Mouse (Mus musculus): ENCODE measurements around the gene Hoxb6.

Gene Hoxb6

DNA sequence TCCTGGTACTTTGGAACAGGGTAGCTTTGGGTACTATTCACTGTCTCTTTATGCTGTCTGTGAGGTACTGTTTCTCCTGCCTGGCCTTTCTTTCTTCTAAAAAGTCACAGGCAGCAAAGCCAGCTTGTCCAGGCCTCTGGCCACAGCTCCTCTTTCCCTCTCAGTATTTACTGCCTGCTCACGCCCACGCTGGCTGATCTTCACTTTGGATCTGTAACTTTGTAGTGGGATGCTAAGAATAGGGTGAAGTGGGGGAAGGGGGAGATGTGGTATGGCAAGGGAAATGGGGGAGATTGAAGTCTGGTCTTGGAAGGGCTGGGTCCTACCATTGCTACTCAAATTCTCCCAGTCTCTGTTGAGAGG lies 41.7 kb downstream of the Hoxb6 start:
- in situ Hi-C loops (cut with MboI, MseI) = no loop called here

DNA sequence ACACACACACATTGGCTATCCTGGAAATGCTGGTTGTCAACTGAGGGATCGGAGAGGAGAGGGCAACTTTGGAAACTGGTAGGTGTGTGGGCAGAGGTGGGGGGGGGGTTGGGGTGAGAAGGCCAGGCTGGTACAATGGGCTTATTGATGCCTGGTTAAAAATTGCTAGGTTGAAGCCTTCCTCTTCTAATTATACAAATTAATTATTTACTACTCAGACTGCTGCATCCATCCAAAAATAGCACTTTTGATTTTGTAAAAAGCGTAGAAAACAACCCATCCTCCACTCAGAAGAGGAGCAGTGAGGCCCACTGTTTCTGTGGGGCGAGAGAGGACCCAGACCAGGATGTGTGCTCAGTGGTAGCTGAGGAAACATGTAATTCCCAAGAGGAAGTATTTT lies 42.7 kb downstream of the Hoxb6 start:
- in situ Hi-C loops (cut with MboI, MseI) = no loop called here

GRCm38 (mm10) chr11:96336597-96336996 lies 44.3 kb downstream of the Hoxb6 start:
- in situ Hi-C loops (cut with MboI, MseI) = no loop called here

DNA sequence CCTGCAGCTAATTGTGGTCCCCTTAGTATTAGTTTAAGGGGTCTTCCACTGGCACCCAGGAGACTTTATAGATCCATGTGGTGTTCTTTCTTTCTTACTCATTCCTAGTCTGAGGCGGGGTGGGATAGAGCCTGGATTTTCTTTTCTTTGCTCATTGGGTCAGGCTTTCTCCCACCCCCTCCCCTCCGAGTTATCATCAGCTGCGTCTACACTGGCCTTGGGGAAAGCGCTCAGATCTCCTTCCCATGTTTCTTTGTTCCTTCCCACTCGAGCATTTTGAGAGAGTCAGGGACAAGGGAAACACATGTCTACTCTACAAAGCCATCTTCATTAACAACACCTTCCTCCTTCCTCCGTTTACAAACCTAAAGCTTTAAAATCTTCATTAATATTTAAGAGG lies 44.8 kb downstream of the Hoxb6 start:
- in situ Hi-C loops (cut with MboI, MseI) = no loop called here

DNA sequence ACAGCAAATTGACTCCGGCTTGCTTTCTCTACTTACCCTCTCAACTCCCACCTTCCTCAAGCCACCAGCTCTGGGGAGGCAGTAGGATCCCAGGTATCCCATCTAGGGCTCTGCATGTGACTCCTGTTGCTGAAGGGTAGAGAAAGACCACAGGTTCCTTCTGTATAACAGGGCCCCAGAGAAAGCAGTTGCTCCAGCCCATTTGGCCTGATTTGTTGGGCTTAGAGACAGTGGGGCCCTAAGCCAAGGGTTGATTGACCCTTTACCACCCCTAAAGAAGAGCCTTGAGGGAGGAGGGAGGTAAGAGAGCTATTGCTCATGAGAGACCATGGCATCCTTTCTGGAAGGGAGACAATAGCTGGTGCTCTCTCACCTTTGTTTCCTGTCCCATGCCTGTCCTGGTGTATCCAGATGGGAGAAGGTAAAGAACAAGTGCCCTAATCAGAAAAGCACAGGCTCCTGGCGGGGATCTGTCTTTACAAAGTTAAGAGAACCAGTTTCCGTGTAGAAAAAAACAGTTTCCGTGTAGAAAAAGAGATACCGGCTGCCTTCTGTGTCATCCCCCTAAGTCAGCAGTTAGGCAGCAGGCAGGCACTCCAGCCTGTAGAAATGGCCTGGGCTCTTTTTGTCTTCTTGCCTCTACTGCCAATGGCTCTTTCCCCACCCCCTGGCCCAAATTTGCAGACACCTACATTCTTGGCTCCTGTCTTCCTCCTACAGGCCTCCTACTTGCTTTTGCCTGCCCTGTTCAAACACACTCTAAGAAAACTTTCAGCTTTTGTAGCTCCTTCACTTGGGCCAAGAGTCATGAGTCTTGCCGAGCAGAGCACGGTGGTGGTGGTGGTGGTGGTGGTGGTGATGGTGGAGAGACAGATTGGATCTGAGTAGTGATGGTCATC lies 46.9 kb downstream of the Hoxb6 start:
- in situ Hi-C loops (cut with MboI, MseI) = no loop called here

DNA sequence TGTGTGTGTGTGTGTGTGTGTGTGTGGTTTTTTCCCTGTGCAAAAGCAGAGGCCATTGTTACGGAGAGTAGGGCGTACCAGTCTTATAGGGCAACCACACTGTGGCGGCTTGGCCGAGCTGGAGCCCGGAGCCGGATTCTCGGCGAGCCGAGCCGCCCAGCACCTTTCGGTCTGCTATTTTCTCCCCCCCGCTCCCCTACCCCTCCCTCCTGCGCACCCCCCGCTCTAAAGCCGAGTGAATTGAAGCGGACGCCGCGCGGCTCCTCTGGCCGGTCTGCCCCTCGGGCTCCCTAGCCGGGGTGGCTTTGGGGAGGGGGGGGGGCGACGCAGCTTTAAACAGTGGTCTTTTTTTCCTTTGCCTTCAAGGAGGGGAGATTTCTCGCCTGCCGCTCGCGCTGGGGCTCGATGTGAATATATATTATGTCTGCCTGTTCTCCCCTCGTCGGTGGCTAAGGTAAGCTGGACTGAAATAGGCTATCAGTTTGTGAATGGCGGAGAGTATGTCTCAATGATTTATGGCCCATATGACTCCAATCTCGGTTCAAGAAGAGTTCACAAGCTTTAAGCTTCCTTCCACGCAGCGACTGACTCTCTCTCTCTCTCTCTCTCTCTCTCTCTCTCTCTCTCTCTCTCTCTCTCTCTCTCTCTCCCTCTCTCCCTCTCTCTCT lies 48.6 kb downstream of the Hoxb6 start:
- in situ Hi-C loops (cut with MboI, MseI) = no loop called here

DNA sequence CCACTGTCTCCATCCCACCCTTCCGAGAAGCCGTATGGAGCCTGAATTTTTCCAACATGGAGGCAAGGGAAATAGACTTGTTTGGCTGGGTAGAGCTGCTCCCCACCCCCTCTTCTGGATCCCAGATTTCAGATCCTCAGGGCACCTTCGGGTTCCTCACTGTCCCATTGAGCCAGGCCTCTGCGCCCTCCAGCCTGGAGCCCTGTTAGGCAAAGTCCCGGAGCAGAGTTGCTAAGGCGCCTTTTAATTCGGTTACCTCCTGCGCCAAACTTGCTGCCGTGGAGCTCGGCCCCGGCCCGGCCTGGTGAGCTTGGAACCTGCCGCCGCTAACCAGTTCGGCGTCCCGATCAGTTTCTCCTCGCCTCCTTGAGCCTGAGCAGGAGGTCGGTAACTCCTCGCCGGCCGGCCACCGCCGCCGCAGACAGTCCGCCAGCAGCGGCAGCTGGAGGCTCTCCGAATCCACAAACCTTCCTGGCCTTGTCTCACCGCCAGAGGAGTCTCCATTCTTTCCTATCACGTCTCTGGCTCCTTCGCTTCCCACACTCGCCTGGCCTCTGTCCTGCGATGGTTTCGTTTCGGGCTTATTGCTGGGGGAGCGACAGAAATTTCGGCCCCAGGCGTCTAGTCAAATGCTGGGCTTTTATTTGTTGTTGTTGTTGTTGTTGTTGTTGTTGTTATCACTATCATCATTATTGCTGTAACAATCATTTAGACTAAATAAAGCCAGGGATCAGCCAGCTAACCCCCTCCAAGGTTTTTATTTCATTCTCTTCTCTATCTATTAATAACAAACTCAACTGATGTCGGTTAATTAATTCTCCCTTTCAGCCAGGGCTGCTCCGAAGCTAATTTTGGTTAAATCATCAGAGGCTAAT lies 49.7 kb downstream of the Hoxb6 start:
- in situ Hi-C loops (cut with MboI, MseI) = no loop called here

GRCm38 (mm10) chr11:96342576-96342930 lies 50.3 kb downstream of the Hoxb6 start:
- in situ Hi-C loops (cut with MboI, MseI) = no loop called here

GRCm38 (mm10) chr11:96343206-96343745 lies 51.0 kb downstream of the Hoxb6 start:
- in situ Hi-C loops (cut with MboI, MseI) = no loop called here

GRCm38 (mm10) chr11:96344061-96344877 lies 52.0 kb downstream of the Hoxb6 start:
- in situ Hi-C loops (cut with MboI, MseI) = no loop called here

DNA sequence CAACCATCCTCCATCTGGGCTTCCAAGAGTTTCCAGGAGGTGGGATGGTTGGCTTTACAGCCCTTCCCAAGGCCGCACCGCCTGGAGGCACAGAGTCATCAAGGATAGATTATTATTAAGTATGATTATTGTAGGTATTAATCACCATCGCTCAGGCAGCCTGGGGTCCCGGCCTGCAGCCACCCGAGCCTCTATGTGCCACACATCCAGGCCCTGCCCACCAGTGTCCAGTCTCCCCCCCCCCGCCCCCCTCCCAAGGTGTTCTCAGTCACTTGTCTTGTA lies 52.5 kb downstream of the Hoxb6 start:
- in situ Hi-C loops (cut with MboI, MseI) = no loop called here

DNA sequence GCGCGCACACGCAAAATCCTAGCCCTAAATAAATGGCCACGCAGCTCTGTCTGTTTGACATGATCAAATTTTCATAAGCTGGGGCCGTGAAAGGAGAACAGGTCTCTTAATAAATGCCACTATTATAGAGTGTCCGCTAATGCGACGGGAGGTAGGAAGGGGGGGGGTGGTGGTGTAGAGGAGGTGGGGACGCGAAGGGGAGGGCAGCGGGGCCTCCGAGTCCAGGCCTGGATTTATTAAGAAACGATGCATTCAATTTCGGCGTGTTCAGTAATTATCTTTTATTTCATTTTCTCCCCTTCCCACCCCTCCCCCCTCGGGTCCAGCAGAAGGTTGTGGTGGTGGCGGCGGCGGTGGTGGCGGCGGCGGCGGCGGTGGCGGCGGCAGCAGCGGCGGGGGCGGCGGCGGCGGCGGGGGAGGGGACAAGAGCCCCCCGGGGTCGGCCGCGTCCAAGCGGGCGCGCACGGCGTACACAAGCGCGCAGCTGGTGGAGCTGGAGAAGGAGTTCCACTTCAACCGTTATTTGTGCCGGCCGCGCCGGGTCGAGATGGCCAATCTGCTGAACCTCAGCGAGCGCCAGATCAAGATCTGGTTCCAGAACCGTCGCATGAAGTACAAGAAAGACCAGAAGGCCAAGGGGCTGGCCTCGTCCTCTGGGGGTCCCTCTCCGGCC lies 53.1 kb downstream of the Hoxb6 start:
- in situ Hi-C loops (cut with MboI, MseI) = no loop called here

DNA sequence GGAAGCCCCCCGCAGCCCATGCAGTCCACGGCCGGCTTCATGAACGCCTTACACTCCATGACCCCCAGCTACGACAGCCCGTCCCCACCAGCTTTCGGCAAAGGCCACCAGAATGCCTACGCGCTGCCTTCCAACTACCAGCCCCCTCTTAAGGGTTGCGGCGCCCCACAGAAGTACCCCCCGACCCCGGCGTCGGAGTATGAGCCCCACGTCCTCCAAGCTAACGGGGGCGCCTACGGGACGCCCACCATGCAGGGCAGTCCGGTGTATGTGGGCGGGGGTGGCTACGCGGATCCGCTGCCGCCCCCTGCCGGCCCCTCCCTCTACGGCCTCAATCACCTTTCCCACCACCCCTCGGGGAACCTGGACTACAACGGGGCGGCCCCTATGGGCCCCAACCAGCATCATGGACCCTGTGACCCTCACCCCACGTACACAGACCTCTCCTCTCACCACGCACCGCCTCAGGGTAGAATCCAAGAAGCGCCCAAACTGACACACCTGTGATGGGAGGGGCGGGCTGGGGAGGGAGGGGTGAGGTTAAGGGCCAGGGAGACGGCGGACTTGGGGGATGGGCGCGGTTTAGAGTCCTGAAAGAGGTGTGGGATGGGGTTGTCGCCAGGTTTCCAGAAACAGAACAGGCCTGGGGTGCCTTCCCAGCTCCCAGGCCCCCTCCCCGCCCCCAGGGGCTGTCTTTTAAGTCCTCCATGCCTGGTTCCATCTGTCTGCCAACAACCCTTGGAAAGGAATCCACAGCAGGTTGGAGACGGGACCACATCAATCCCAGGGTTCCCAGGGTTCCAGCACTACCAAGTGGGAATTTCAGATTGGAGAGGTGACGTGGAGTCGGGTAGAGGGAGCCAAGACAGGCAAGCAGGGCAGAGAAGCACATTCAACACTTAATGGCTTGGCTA lies 53.9 kb downstream of the Hoxb6 start:
- in situ Hi-C loops (cut with MboI, MseI) = no loop called here

DNA sequence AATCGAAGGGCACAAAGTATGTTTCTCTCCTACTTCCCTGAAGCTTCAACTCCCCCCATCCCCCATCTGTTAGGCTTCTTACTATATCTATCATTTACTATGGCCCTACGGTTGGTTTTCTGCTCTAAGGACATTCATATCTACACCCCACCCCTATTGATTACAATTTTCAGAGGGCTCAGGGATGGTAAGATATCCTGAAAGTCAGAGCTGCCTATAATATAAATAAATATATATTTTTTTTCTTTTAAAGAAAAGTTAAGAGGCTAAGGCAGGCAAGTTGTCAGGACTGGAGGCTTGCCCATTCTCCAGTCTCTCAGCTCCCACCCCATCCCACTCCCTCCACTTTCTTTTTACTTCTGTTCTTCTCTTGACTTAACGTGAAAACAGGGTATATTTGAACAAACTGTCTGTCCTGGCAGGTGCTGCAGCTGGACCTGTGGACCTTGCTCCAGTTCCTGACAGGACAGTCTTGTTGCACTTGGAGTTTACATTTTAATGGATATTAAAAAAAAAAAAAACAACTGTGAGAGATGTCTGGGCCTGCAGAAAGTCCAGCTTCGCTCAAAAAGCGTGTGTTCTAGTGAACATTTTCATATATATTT lies 54.7 kb downstream of the Hoxb6 start:
- in situ Hi-C loops (cut with MboI, MseI) = no loop called here

GRCm38 (mm10) chr11:96347717-96348116 lies 55.4 kb downstream of the Hoxb6 start:
- in situ Hi-C loops (cut with MboI, MseI) = no loop called here

- in situ Hi-C loops (cut with MboI, MseI) = no loop called here
Measured at GRCm38 (mm10) chr11:96348141-96348928, 56.1 kb downstream of the Hoxb6 start.

- in situ Hi-C loops (cut with MboI, MseI) = no loop called here
Measured at GRCm38 (mm10) chr11:96348988-96349387, 56.7 kb downstream of the Hoxb6 start.

DNA sequence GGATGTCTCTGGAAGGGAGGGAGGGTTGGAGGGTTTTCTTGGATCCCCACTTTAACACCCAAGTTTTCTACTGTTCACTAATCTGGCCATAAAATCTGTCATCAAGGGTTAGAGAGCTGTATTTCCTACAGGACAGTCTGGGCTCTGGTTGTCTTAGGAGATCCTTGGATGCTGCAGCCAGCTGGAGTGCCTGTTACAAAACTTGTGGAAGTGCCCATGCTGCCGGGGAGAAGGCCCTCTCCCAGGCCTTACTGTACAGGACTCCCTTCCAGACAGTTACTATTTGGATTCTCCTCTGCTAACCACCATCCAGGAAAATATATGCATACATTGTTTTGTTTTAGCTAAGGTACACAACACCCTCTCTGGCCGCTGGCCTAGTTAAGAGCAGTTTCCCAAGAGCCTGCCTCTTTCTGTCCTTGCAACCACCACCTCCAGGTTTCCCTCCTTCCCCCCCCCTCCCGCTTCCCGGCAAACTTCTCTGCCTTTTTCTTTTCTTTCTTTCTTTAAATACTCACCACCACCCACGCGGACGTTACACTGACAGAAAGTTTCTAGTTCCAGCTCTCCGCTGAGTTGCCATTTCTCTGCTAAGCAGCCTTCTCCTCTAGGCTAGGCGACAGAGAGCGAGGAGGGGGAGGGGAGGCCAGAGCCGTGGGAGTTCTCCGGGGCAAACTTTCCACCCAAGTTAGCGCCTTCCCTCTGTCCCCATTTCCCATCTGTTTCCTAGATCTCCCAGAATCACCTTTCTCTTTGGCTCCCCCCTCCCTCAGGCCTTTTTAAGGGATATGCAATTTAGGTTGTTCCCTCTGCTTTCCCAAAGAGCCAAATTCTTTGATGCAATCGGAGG lies 57.4 kb downstream of the Hoxb6 start:
- in situ Hi-C loops (cut with MboI, MseI) = no loop called here
